Mouse (Mus musculus) CH12.LX (cell line): Measurements from ENCODE around the gene Safb2.

Experiments used
- CTCF ChIP-seq, 2 experiments: IDR thresholded peaks in 1 of 2; conservative IDR thresholded peaks in 1 of 2; 2 replicates each; pipeline ENCODE4 v1.5.1; 2011 to 2012; ENCODE audit warnings: low read depth in 2 of 2, low read length in 2 of 2, improper control_type of control experiment in 1 of 2, inconsistent platforms in 1 of 2, mild to moderate bottlenecking in 1 of 2, moderate library complexity in 1 of 2
- E2F4 ChIP-seq: IDR thresholded peaks from 2 replicates; pipeline ENCODE4 v1.6.1; 2011; ENCODE audit warnings: low read depth, low read length, improper control_type of control experiment; ENCODE audit not compliant: insufficient replicate concordance
- EP300 ChIP-seq: IDR thresholded peaks from 2 replicates; pipeline ENCODE4 v1.6.1; 2011; ENCODE audit warnings: low read length, improper control_type of control experiment
- HCFC1 ChIP-seq: IDR thresholded peaks from 2 replicates; pipeline ENCODE4 v1.6.1; 2012; ENCODE audit warnings: low read depth, mild to moderate bottlenecking, inconsistent platforms, low read length, improper control_type of control experiment
- MAX ChIP-seq: IDR thresholded peaks from 2 replicates; pipeline ENCODE4 v1.6.1; 2011; ENCODE audit warnings: low read length, improper control_type of control experiment
- NRF1 ChIP-seq: IDR thresholded peaks from 2 replicates; pipeline ENCODE4 v1.6.1; 2014; ENCODE audit warnings: low read depth, mild to moderate bottlenecking, inconsistent platforms, low read length, improper control_type of control experiment, moderate library complexity
- POLR2A ChIP-seq: IDR thresholded peaks from 2 replicates; pipeline ENCODE4 v1.6.1; 2011; ENCODE audit warnings: low read depth, mild to moderate bottlenecking, improper control_type of control experiment, low read length
- RCOR1 ChIP-seq: conservative IDR thresholded peaks from 2 replicates; pipeline ENCODE4 v1.6.1; 2012; ENCODE audit warnings: low read depth, mild to moderate bottlenecking, inconsistent platforms, low read length, improper control_type of control experiment
- USF1 ChIP-seq: IDR thresholded peaks from 2 replicates; pipeline ENCODE4 v1.6.1; 2014; ENCODE audit warnings: low read depth, mild to moderate bottlenecking, inconsistent platforms, low read length, improper control_type of control experiment
- USF2 ChIP-seq: conservative IDR thresholded peaks from 2 replicates; pipeline ENCODE4 v1.6.1; 2011; ENCODE audit warnings: low read depth, low read length, improper control_type of control experiment

DNA sequence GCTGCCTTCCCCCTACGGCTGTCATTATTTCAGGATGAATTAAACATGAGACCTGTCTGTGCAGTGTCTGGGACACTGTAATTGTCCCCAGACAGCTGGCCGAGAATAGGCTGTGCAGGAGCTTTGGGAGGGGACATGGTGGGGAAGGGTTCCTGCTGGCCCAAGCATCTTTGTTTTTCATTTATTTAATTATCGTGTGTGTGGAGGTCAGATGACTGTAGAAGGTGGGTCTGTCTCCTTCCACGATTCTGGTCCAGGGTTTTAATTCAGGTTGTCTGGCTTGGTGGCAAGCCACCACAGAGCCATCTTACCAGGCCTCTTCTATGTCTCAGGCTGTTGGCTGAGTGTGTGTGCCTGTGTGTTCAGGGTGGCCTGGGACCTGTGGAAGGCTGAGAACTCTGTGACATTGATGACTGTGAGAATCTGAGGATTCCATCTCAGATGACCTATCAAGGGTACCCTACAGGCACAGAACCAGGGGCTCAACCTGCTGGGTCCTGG lies 35.7 kb downstream of the Safb2 start:
- no peak for TF ChIP-seq POLR2A
- TF ChIP-seq EP300, result no peak
- no peak for TF ChIP-seq MAX
- TF ChIP-seq CTCF (conservative IDR thresholded peaks at IDR 0.05 in 1 of 2, IDR thresholded peaks at IDR 0.05 in 1 of 2; ENCODE audit: low read depth in 2 of 2, low read length in 2 of 2), result no peak
- TF ChIP-seq HCFC1, result no peak
- no peak for TF ChIP-seq USF1
- TF ChIP-seq E2F4, result no peak
- no peak for TF ChIP-seq USF2
- no peak for TF ChIP-seq RCOR1
- TF ChIP-seq NRF1, result no peak
